In the genomic region with DNA sequence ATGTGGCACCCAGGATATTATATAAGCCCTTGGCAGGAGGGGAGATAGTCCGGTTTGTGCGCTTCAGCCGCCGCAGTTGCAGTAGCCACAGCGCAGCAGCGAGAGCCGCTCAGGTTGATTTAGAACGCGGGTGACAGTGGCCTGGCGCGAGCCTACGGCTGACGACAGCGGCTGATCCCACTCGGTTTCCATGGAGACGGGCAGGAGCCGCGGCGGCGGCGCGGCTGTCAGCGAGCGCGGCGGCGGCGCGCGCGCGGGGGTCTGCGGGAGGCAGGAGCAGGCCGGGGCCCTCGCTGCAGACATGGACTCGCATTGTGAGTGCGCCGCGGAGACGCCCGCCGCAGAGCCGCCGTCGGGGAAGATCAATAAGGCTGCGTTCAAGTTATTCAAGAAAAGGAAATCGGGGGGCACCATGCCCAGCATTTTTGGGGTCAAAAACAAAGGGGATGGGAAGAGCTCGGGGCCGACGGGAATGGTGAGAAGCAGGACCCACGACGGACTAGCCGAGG, we compare ENCODE assay signal across 8 mouse cellular contexts. TPM values are rescaled to one million over a fixed set of nuclear protein-coding genes. Genes with fewer than 3 reads are reported as not detected.
DNase-seq lines count a peak whose midpoint lies in the region; ATAC-seq and TF ChIP-seq lines count a peak whose summit lies in the region.

No protein-coding gene starts in this region.

- TF ChIP-seq CTCF in Patski (IDR thresholded peaks at IDR 0.05), result no peak

- peak overlapping the region; percentile 33; the same call in 1 of the 2 replicates for H3K4me3 ChIP-seq in brown adipose tissue, adult 24 weeks (ENCODE audit: insufficient read depth, low read depth, low read length)
- peak overlapping the region; percentile 87 for H3K4me3 ChIP-seq in forebrain, embryonic 13.5 days
- peak overlapping the region; percentile 95 for H3K4me3 ChIP-seq in hindbrain, embryonic 16.5 days (ENCODE audit: low read length)

- H3K27me3 ChIP-seq in Patski, result peaks cover 45% of the 10 kb centered on the region
- H3K27me3 ChIP-seq in forebrain, embryonic 13.5 days, result 0 out of 2 replicates have a peak, but pooled peaks cover 2% of the 10 kb centered on the region
- no peaks in the 10 kb centered on the region for H3K27me3 ChIP-seq in hindbrain, embryonic 16.5 days (replicated peaks; ENCODE audit: control insufficient read depth, insufficient read depth, low read length)

- H3K9ac ChIP-seq in forebrain, embryonic 13.5 days, result peak overlapping the region; percentile 96
- peak overlapping the region; percentile 99 for H3K9ac ChIP-seq in hindbrain, embryonic 16.5 days (ENCODE audit: low read depth, low read length)

- CTCF ChIA-PET in Patski (lab: Charles Lee), result no interaction called here

- in situ Hi-C loops in Patski (cut with MboI; ENCODE audit: low pct_unique_long_range_greater_than_20kb), result no loop called here

- POLR2A ChIA-PET in Patski (lab: Charles Lee), result no interaction called here

- peaks cover 6% of the 10 kb centered on the region; the same call in 1 of the 2 replicates for H3K36me3 ChIP-seq in forebrain, embryonic 13.5 days (ENCODE audit: poor library complexity, severe bottlenecking)
- H3K36me3 ChIP-seq in hindbrain, embryonic 16.5 days (ENCODE audit: control insufficient read depth, insufficient read depth, low read length), result no peaks in the 10 kb centered on the region

- H3K4me2 ChIP-seq in forebrain, embryonic 13.5 days, result peak overlapping the region; percentile 77
- peak overlapping the region; percentile 92 for H3K4me2 ChIP-seq in hindbrain, embryonic 16.5 days (ENCODE audit: low read length)

- DNase-seq in Patski (ENCODE audit: low read depth, low spot score), result no peak
- peak; percentile 74 to 93 for DNase-seq in left cerebral cortex, adult 8-10 months (ENCODE audit: low spot score in 2 of 2)
- peak; percentile 38 to 73 for DNase-seq in lung, postnatal 4 days
- peak; percentile 87 for DNase-seq in right cerebral cortex, postnatal 14 days

- H3K9me3 ChIP-seq in forebrain, embryonic 13.5 days (replicated peaks), result no peaks in the 10 kb centered on the region
- H3K9me3 ChIP-seq in hindbrain, embryonic 16.5 days (ENCODE audit: control insufficient read depth, low read length), result no peaks in the 10 kb centered on the region

- ATAC-seq in Patski, result peak; percentile 21
- peak; percentile 94 for ATAC-seq in forebrain, embryonic 13.5 days
- peak; percentile 95 for ATAC-seq in hindbrain, embryonic 16.5 days
- ATAC-seq in inflammation-experienced regulatory T-cells, adult 6 months, result no peak

- WGBS in forebrain, embryonic 13.5 days, result under 1% methylated on average over 53 of the region's 53 CpGs
- under 1% methylated on average over 50 of the region's 53 CpGs for WGBS in hindbrain, embryonic 16.5 days

- no peaks in the 10 kb centered on the region for H3K4me1 ChIP-seq in brown adipose tissue, adult 24 weeks (ENCODE audit: control insufficient read depth, insufficient read depth, insufficient read length, low read length)
- peaks cover 48% of the 10 kb centered on the region for H3K4me1 ChIP-seq in forebrain, embryonic 13.5 days
- peaks cover 32% of the 10 kb centered on the region for H3K4me1 ChIP-seq in hindbrain, embryonic 16.5 days (ENCODE audit: control insufficient read depth, insufficient read depth, low read depth, low read length)

- no peak overlapping the region for H3K27ac ChIP-seq in brown adipose tissue, adult 24 weeks (replicated peaks; ENCODE audit: low read depth, low read length)
- peak overlapping the region; percentile 97 for H3K27ac ChIP-seq in forebrain, embryonic 13.5 days
- peak overlapping the region; percentile 99 for H3K27ac ChIP-seq in hindbrain, embryonic 16.5 days (ENCODE audit: low read depth, low read length)

RNA-seq across cellular contexts. Expression of gene Amer2, which starts 5.1 kb away (rescaled TPM):
- polyA plus RNA-seq in Patski (2021), result 1.2 TPM
- polyA plus RNA-seq in brown adipose tissue, adult 24 weeks (2012; ENCODE audit: insufficient read depth, insufficient read length, missing spikeins), result not detected in 2 replicates
- polyA plus RNA-seq in forebrain, embryonic 13.5 days (2015; fragmentation: Nextera tagmentation; extraction: Ambion mirVana), result 24.4 and 31.0 TPM in 2 replicates
- polyA plus RNA-seq in hindbrain, embryonic 16.5 days (2015; fragmentation: Nextera tagmentation; extraction: Ambion mirVana), result 19.3 and 21.2 TPM in 2 replicates
- 10 to 100 TPM; 38.0 to 42.7 (median 40.8) TPM for total RNA-seq in left cerebral cortex, adult 8-10 months (2022)
- not detected for polyA plus RNA-seq in inflammation-experienced regulatory T-cells, adult 6 months (2017; shearing (Covaris generic))

Comparison
In these comparisons a context has a peak if more than half of its experiments do, and no peak if none do; other contexts are left out.
1. H3K4me3 ChIP-seq: peak in every context shown above with its lines; median percentile 95 in hindbrain, embryonic 16.5 days; 87 in forebrain, embryonic 13.5 days; 33 in brown adipose tissue, adult 24 weeks.